Mouse (Mus musculus): Measurements from ENCODE around the gene Mrps23.

The Mrps23 gene

DNA sequence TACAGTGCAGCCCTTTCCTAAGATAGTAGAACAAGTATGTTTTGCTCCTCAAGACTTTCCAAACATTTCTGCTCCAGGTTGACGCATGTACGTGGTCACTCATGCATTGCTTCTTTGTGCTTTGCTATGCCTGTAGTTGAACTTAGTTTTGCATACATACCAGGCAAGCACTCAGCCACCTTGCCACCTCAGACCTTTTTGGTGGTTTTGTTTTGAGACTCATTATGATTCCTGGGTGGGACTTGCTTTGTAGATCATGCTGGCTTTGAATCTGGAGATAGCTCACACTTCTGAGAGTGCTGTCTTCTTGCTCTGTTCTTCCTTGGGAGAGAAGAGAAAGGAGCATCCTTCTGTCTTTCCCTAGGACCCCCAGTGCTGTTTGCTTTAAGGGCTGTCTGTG lies 3.5 kb downstream of the Mrps23 start:
- no peak for DNase-seq (ENCODE audit: low spot score in 2 of 2)

DNA sequence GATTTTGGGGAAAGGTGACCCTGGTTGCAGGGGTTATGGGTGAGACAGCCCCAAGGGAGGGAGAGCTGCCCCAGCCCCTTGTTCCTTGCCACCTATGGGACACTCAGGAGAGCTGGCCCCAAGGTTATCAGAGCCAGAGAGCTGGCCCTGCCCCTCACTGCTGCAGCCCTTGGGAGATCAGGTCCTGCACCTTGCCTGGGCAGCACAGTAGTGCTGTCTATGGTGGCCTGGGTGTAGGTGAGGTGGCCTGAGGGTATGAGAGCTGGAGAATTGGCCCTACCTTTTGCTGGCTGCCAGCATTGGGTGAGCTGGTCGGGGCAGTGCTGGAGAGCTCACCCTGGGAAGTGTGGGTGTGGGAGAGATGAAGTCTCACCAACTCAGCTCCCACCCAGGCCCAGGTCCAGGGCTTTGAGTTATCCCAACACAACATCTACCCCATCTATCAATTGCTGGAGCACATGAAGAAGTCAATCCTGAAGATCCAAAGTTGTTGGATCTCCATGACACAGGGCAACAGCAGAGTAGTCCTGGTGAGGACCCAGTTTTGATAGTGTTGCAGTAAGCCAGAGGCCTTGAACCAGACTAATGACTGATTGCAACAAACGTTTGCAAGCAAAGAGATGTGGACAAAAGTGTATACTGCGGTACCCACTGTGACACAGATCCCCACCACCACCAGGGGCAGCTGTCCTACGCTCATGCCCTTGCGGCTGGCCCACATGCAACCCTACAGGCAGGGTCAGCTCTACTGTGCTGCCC lies 7.8 kb downstream of the Mrps23 start:
- DNase-seq (ENCODE audit: low spot score in 2 of 2): no peak

DNA sequence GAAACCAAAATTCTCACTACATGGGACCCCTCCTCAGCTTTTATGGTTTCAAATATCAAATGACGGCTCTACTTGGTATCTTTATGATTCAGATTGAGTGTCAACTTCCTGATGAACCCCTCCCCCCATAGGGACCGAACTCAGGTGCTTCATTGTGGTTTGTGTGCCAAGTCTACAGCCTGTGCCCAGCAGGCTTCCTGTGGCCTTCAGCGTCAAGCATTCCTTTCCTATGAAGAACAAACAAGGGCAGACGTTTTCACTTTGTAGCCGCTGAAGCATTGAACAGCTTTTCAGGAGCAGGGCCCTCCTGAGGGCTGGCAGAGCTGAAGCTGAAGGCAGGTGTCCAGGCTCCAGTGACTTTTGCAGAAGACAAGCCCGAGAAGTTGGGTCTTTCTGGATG lies 9.6 kb downstream of the Mrps23 start:
- DNase-seq (ENCODE audit: low spot score in 2 of 2): no peak

GRCm38 (mm10) chr11:88214881-88215831 lies 11.0 kb downstream of the Mrps23 start:
- peak in 1 of 2 experiments; percentile 51 for DNase-seq (ENCODE audit: low spot score in 2 of 2)

DNA sequence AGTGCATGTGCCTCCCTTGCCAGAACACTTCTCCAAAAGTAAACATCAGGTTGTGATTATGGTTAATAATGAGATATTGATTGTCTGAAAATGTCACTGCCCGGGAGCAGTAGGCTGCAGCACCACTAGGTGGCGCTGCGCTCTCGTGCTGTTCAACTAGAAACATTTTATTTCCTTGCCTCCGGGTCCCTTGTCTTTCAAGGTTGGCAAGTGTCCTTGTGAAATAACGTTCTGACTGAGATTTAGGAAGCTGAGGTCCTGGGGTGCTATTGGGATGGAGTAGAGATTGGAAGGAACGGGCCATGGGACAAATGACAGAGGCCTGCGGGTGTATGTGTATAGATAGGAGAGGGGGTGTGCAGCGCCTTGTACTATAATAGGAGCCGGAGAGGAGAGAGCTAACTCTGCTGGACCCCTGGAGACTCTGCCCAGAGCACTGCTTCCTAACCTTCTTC lies 12.1 kb downstream of the Mrps23 start:
- peak in 1 of 2 experiments; percentile 80 for DNase-seq (ENCODE audit: low spot score in 2 of 2)

DNA sequence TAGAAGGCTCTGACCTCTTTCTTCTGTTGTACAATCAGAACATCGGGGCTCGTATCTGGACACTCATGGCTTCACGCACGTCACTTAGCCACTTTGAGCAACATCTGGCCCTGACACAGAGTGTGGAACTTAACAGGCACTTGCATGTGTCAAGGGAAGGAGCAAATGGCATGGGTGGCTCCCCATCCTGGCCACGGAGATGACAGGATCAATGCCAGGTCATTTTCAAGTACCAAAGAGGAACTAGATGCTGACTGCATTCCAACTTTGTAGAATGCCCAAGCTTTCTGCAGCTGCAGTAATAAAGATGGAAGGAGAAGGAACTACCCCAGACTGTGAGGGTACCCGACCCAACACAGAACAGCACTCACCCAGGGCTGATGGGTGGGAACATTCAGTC lies 14.0 kb downstream of the Mrps23 start:
- no peak for DNase-seq (ENCODE audit: low spot score in 2 of 2)

GRCm38 (mm10) chr11:88218586-88218985 lies 14.4 kb downstream of the Mrps23 start:
- DNase-seq (ENCODE audit: low spot score in 2 of 2): no peak

- DNase-seq (ENCODE audit: low spot score in 2 of 2): no peak
Observed at GRCm38 (mm10) chr11:88221929-88222475, 17.8 kb downstream of the Mrps23 start.

- DNase-seq (ENCODE audit: low spot score in 2 of 2): no peak
Observed at GRCm38 (mm10) chr11:88227001-88227957, 23.1 kb downstream of the Mrps23 start.

GRCm38 (mm10) chr11:88231213-88231790 lies 27.1 kb downstream of the Mrps23 start:
- DNase-seq (ENCODE audit: low spot score in 2 of 2): no peak

DNA sequence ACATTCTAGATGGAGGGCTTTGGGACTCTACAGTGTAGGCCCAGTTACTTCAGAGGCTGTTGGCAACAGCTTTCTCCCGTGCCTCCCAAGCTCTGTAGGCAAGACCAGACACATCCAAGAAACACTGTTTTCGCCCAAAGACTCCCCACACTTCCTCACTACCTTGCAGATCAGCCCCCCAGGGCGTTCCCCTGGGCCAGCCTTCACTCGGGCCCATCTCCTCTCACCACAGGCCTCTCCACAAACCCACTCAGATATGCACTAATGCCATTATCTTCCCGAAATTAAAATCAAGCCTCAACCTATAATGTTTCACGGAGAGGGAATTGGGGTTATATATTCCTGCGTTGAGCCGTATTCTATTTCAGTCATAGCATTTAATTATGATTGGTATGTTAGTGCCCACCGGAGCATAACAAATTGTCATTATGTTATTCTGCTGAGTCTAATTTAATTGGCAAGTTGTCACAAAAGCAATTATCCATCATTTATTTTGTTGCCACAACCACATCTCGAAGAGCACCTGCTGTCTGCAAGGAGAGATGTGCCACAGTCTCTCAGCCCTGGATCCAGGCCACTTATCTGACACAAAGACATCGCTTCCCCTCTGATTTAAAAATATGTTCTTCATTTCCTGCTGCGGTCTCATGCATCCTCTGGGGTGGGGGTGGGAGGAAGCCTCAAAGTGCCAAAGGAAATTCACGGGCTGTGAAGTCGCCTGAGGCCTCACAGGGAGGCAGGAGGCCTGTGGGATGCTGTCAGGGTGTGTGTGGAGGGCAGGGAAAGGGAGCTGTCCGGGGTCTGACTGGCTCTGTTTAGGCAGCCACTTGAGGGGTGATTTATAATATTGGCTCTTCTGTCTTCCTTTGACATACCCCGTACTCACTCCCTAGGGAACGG lies 29.6 kb downstream of the Mrps23 start:
- DNase-seq (ENCODE audit: low spot score in 2 of 2): no peak

DNA sequence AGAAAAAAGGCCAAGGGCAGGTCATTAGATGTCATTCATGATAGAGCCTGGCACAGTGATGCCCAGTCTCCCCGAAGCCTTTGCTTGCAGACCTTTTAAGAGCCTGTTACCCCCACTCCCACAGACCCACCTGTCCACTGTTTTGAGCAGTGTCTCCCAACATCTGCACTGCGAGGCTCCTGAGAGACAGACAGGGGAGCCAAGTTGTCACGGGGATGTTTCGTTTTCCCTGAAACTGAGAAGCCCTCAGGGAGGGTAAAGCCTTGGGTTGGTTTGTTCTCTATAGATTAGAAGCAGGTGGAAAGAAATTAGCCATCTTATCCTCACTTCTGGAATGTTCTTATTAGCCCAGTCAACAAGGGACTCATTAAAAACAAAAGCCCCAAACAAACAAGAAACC lies 30.6 kb downstream of the Mrps23 start:
- no peak for DNase-seq (ENCODE audit: low spot score in 2 of 2)

DNA sequence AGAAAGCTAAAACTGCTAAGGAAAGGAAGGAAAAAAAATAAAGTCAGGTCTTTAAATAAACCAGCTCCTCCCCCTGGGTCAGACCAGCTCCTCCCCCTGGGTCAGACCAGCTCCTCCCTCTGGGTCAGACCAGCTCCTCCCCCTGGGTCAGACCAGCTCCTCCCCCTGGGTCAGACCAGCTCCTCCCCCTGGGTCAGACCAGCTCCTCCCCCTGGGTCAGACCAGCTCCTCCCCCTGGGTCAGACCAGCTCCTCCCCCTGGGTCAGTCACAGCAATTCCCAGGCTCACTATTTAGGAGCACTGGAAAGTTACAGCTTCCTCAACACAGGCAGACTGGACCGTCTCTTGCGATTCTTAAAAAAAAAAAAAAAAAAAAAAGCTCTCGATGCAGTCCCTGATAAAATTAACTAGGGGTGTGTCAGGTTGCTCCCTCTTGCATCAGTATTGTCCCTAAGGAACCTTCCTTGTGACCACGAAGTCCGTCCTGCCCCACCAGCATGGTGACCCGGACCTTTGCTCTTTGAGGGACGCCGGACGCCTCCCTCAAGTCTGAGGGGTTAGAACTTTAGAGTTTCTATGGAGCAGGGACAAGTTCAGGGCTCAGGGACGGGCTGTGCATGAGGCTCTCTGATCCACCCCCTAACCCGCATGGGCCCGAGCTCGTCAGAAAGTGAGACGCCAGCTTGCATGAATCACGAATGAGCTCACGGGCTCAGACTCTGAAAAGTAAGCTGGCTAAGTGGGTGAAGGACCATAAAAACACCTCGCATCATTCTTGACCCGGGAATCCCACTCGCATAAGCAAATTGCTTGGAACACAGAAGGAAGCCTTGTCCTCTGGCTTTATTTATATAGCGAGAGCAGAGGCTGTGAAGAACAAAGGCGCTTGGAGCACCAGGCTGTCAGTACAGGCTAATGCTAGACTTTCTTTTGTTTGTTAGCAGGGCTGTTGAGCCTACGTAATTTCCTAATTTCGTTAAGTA lies 31.3 kb downstream of the Mrps23 start:
- no peak for DNase-seq (ENCODE audit: low spot score in 2 of 2)

GRCm38 (mm10) chr11:88240275-88240674 lies 36.1 kb downstream of the Mrps23 start:
- no peak for DNase-seq (ENCODE audit: low spot score in 2 of 2)

GRCm38 (mm10) chr11:88240736-88241353 lies 36.7 kb downstream of the Mrps23 start:
- DNase-seq (ENCODE audit: low spot score in 2 of 2): no peak

- DNase-seq (ENCODE audit: low spot score in 2 of 2): no peak
Observed at GRCm38 (mm10) chr11:88241468-88242301, 37.5 kb downstream of the Mrps23 start.

DNA sequence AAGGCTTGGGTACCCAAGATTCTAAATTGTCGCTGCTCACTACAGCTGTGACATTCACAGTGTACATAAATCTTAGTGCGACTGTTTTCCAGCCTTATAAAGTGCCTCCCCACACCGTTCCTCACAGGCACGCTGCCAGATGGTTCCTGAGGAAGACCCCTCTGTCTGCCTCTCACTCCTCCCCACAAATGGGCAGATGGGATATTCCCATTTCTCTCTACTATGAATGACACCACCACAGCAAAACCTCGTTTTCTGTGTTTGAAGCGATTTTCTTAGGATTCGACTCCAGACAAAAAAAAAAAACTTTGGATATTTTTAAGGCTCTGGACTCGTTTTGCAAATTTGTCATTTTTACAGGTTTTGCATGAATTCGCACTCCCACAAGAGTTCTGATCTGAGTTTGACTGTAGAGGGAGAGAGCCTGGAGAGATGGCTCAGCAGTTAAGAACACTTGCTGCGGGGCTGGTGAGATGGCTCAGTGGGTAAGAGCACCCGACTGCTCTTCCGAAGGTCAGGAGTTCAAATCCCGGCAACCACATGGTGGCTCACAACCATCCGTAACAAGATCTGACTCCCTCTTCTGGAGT lies 41.5 kb downstream of the Mrps23 start:
- no peak for DNase-seq (ENCODE audit: low spot score in 2 of 2)

Measured in cerebellum, postnatal 4 days (tissue).